Mouse (Mus musculus) cerebellum, postnatal 25 days (tissue): ENCODE results near the gene Csde1.

Source experiments
- DNase-seq, 2 experiments: peaks; one replicate each; pipeline ENCODE4 v3.0.0; 2021; ENCODE audit warnings: mixed read lengths in 2 of 2

Gene Csde1

DNA sequence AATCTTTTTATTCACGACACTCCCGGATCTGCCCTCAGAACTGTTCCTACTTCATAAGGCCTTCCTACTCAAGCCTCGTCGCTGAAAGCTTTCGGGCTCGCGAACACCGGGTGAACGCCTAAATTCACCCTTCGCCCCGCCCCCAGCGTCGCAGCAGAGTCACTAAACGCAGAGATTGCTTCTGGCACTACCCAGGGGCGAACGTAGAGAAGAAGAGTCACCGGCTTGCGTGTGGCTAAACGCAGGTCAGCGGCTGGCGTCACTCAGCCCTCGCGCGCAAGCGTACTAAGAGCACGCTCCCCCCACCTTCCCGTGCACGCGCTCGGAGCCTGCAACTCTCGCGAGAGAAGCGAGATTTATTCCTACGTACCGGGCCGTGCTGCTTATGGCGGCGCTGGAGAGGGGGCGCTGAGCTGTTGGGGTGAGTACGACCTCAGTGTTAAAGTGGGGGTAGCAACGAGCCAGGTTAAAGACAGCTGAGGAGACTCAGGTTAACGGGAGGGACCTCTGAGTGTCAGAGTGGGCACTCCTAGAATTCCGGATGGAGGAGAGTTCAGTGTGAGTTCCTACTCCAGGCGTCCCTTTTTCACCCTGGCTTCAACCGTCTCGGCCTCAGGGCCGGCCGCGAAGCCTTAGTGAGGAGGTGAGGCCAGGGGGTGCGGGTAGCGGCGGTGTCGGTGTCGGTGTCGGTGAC is at the start of gene Csde1:
Gene Csde1 (plus strand): TSS at position 178 of the 694 bp plus-strand sequence.
- peak; percentile 97 to 98 for DNase-seq

GRCm38 (mm10) chr3:102970508-102970907 is 49.7 kb upstream of the Csde1 start:
- DNase-seq = no peak

- DNase-seq = no peak
Observed at GRCm38 (mm10) chr3:102976906-102977305, 43.3 kb upstream of the Csde1 start.

GRCm38 (mm10) chr3:102979550-102980348 is 40.5 kb upstream of the Csde1 start:
- no peak for DNase-seq

DNA sequence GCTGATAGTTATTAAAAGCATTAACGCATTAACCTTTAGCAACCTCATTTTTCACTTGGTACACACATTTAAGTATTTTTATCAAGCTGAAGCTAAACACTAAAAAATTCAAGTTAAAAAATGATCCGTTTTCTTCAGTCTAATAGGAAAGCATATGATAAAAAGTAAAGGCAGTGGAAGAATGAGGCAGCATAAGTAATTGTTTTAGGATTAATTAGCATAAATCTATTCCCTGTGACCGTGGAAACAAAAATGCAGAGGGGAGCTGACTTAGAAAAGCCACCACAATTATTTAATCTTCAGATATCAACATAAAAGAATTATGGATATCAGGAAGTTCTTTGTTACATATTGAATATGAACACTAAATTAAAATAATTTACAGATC is 39.9 kb upstream of the Csde1 start:
- DNase-seq = no peak

- DNase-seq = no peak
Observed at GRCm38 (mm10) chr3:102991041-102991440, 29.2 kb upstream of the Csde1 start.

GRCm38 (mm10) chr3:102992936-102993335 is 27.3 kb upstream of the Csde1 start:
- DNase-seq = no peak

DNA sequence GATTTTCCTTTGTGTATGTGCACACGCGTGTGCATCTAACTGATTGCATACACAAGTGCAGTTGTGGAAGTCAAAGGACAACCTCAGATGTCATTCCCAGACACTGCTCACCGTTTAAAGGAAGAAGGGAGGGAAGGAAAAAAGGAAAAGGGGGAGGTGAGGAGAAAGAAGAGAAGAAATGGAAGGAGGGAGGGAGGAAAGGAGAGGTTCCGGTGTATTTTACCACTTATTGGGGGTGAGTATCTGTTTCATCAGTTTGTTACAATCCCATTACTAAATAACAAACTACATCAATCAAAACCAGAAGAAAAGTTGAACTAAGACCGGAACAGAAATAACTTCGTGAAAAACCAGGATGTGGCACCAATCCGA is 25.0 kb upstream of the Csde1 start:
- DNase-seq = no peak

DNA sequence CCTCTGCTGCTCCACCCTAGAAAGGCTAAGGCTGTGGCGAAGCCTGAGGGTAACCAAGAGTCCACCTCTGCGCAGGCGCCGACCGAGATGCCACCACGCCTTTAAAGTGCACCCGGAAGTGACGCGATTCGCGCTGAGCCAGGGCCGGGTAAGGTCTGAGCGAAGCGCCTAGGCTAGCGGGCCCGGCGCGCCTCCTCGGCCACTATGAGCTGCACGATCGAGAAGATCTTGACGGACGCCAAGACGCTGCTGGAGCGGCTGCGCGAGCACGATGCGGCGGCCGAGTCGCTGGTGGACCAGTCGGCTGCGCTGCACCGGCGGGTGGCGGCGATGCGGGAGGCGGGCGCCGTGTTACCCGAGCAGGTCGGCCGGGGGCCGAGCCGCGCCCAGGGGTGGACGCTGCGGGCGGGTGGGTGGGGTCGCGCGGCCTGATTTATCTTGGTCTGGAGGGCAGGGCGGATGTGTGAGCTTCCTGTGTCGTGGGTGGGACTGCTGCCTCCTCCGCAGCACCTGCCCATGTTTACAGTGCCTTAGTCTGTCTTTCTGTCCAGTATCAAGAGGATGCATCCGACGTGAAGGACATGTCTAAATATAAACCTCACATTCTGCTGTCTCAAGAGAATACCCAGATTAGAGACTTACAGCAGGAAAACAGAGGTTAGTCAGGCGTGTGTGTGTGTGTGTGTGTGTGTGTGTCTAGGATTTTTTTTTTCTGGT is 24.5 kb upstream of the Csde1 start, which contains the start of gene Sike1:
Gene Sike1 (plus strand): TSS at position 104 of the 717 bp plus-strand sequence.
- peak; percentile 95 to 96 for DNase-seq

DNA sequence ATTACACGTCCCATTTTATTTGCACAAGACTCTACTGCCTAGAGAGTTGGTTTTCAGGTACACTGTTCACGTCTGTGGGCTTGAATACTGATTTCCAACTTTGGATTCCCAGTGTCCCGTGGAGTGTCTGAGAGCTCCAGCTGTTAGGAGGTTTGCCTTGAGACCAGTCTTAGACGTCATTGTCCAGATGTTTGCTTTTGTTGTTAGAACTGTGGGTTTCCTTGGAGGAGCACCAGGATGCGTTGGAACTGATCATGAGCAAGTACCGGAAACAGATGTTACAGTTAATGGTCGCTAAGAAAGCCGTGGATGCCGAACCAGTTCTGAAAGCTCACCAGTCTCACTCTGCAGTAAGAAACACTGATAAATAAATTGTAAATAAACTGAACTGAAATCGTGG is 23.2 kb upstream of the Csde1 start:
- no peak for DNase-seq

DNA sequence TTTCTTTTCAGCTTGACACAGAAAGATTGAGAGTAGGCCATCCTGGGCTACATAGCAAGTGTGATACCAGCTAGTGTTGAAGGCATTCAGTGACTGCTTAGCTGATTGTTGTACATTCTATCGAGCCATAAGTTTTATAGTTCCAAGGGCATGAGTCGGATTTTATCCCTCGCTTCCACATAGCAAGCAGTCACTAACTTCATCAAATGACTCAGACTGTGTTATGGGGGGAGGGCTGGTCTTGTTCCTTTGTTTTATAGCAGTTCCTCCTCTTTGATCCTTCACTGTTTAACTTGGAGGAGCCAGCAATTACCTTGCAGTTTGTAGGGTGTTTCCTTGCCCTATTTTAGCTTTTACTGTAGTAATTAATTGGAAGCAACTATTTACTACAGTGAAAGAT is 22.6 kb upstream of the Csde1 start:
- no peak for DNase-seq

DNA sequence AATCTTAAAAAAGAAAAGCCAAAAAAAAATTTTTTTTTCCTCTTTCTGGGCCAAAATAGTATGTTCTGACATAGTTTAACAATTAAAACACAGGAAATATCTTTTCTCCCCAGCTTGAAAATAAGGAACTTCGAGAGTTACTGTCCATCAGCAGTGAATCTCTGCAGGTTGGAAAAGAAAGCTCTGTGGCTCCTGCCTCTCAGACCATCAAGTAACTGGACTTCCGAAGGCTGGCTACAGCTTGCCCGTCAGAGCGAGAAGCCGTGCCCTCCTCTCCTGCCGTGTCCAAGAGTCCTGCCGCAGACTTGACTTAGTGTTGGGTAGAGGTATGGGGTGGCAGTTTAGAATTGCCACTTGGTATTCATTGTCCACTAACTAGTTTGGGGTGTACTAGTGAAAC is 18.6 kb upstream of the Csde1 start:
- no peak for DNase-seq

GRCm38 (mm10) chr3:103017350-103017749 is 2.9 kb upstream of the Csde1 start:
- DNase-seq = no peak

- DNase-seq = no peak
Observed at GRCm38 (mm10) chr3:103019462-103019861, 764 bp upstream of the Csde1 start.

DNA sequence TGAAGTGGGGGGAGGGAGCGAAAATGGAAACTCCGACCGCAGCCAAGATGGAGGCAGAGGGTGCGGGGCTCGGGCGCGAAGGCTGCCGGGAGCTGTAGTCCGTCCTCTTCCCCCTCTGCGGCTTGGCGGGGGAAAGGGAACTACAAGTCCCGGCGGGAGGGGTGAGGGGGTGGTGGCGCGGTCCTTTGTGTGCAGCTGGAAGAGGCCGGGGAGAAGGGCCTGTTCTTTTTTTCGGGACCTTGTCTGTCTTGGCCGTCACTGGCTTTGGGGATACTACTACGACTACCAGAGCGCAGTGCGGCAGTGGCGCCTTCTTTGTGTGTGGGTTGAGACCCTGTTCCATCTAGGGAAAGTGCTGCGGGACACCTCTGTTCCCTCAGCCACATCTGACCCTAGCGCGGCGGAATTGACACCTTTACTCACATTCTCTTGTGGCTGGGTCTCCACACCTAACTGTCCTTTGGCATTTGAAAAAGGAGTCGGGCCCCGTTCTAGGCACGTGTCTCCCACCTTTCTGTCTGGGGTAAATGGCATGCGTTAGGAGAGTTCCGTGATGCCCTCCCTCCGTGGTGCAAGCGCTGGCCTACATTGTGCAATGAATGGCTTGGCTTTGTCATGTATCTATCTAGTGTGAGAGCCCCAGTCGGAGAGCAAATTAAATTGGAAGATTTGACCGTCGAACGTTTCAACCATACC is 865 bp downstream of the Csde1 start:
- DNase-seq = peak; percentile 88 to 91

GRCm38 (mm10) chr3:103026174-103026573 is 5.9 kb downstream of the Csde1 start:
- no peak for DNase-seq

DNA sequence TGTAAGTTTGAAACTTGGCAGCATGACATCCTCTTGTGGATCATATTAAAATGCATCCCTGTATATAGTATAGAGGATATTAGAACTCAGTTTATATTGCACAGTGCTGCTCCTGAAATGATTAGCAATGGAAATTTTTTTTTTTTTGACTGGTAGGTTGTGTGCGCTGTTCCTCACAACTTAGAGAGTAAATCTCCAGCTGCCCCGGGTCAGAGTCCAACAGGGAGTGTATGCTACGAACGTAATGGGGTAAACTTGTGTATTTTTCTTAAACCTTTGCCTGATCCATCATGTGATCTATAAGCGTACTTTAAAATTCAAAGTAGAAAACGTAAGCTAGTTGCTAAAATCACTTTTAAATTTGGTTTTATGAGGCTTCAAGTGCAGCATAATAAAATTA is 20.1 kb downstream of the Csde1 start:
- no peak for DNase-seq

GRCm38 (mm10) chr3:103040861-103041379 is 20.7 kb downstream of the Csde1 start:
- no peak for DNase-seq

DNA sequence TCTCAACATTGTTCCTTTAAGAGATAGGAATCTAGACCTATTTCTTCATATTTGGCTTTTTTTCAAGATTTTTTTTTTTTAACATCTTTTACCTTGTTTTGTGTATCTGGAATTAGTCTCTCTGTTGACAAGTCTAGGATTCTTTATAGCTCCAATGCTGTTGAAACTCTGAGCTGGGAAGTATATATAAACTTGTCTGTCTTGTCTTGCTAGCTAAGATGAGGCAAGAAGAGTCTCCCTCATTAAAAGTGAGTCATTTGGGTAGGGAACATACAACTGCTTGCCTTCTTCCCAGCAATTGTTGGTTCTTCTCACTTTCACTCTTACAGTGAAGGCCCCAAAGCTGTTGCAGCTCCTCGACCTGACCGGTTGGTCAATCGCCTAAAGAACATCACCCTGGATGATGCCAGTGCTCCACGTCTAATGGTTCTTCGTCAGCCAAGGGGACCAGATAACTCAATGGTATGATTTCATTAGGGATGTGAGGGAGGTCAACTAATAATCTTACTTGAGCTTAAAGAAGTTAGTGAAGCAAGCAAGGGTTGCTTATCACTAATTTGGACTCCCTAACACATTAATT is 35.9 kb downstream of the Csde1 start:
- no peak for DNase-seq

DNA sequence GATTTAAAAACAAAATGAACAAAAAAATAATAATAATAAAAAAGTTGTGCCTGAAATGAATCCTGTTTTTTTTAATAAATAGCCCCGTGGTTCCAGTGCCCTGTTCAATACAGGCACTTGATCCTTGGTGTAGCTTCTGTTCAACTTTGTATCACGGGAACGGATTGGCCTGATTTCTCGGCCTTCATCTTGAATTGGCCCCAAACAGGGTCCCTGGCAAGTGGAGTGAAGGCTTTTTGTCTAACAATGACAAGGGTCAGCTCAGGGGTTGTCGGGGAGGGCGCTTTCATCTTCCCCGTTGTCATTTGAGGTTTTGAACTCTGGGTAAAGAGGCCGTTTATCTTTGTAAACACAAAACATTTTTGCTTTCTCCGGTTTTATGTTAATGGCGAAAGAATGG is 37.5 kb downstream of the Csde1 start:
- no peak for DNase-seq

DNA sequence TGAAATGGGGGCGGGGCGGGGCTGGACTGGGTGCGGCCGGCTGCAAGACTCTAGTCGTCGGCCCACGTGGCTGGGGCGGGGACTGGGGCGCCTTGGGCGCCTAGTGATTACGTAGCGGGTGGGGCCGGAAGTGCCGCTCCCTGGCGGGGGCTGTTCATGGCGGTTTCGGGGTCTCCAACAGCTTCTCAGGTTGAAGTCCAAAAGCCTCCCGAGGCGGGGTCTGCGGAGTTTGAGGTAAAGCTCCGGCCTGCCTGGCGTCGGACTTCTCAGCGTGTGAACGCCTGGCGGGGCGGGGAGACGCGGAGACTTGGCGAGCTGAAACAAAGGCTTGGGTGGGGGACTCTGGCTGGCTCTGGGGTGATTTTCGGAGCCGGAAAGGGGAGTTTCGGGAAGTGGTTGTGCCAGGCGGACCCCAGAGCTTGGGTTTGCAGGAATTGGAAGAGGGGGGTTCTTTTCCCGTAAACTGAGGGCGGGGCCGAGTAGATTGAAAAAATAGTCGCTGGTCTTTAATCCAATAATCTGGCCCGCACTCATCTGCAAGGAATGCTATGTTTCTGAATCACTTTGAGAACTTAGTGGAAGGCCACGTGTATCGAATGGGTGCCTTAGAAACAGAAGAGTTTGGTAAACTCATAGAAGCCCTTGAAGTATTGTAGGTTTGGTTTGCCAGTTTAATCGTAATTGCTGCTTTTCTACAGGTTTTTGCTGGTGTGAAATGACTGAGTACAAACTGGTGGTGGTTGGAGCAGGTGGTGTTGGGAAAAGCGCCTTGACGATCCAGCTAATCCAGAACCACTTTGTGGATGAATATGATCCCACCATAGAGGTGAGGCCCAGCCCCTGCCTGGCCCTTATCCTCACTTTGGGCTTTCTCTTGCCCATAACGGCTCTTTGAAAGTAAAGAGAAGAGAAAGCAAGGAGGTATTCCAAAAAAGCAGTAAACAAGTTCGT is 38.3 kb downstream of the Csde1 start, which contains the start of gene Nras:
Gene Nras (plus strand): TSS at position 79 of the 951 bp plus-strand sequence.
- DNase-seq = peak; percentile 92 to 95
